Mouse (Mus musculus): ENCODE results near the gene Ywhag. TPM values are rescaled to one million over a fixed set of nuclear protein-coding genes. Genes with fewer than 3 reads are reported as not detected.
A peak's percentile ranks its signal among the peaks of the same experiment; 100 is the strongest.

Gene Ywhag
- polyA plus RNA-seq (2016; fragmentation: Nextera tagmentation; extraction: Ambion mirVana), result 197 and 203 TPM in 2 replicates

- under 1% methylated on average over 48 of the region's 48 CpGs for WGBS
- peaks cover 11% of the 10 kb centered on the region for H3K4me1 ChIP-seq
- peaks cover 29% of the 10 kb centered on the region for H3K36me3 ChIP-seq
- peak within 1 kb of the TSS; percentile 76 for H3K4me3 ChIP-seq
- no peaks in the 10 kb centered on the region for H3K27me3 ChIP-seq (ENCODE audit: low read depth, poor library complexity, severe bottlenecking)
- H3K9me3 ChIP-seq (replicated peaks), result no peaks in the 10 kb centered on the region
- DNase-seq (ENCODE audit: low spot score), result peak; percentile 98
- peak within 1 kb of the TSS; percentile 95 for H3K27ac ChIP-seq
Measured at GRCm38 (mm10) chr5:135934481-135935175, at the start of gene Ywhag. TSS of gene Ywhag (minus strand) at chr5:135934616.

- 37% methylated on average over 6 of the region's 6 CpGs for WGBS
Measured at GRCm38 (mm10) chr5:135982398-135982797, 48.0 kb upstream of the Ywhag start.

GRCm38 (mm10) chr5:135979904-135980303, 45.5 kb upstream of the Ywhag start, which contains the start of gene Zp3:
TSS of gene Zp3 (plus strand) at chr5:135980099.
- Histone ChIP-seq H3K9me3 (replicated peaks) (no peaks in the 10 kb centered on the region), H3K4me1 (no peaks in the 10 kb centered on the region), H3K27me3 (ENCODE audit: low read depth, poor library complexity, severe bottlenecking) (no peaks in the 10 kb centered on the region), H3K4me3 (no peak within 1 kb of the TSS), H3K36me3 (no peaks in the 10 kb centered on the region), H3K27ac (no peak within 1 kb of the TSS)
- no peak for DNase-seq (ENCODE audit: low spot score)
- WGBS, result 75% methylated on average over 8 of the region's 8 CpGs

More at GRCm38 (mm10) chr5:135982398-135982797, 48.0 kb upstream of the Ywhag start:
- peak; percentile 73 for DNase-seq (ENCODE audit: low spot score)
- no peaks in the 10 kb centered on the region for H3K36me3 ChIP-seq
- no peak overlapping the region for H3K27ac ChIP-seq
- no peaks in the 10 kb centered on the region for H3K4me1 ChIP-seq
- no peak overlapping the region for H3K4me3 ChIP-seq
- H3K27me3 ChIP-seq (ENCODE audit: low read depth, poor library complexity, severe bottlenecking), result no peaks in the 10 kb centered on the region
- no peaks in the 10 kb centered on the region for H3K9me3 ChIP-seq (replicated peaks)

- Histone ChIP-seq H3K9me3 (replicated peaks) (no peaks in the 10 kb centered on the region), H3K27ac (no peak overlapping the region), H3K4me1 (peaks cover 3% of the 10 kb centered on the region; the same call in 1 of the 2 replicates), H3K4me3 (no peak overlapping the region), H3K27me3 (ENCODE audit: low read depth, poor library complexity, severe bottlenecking) (no peaks in the 10 kb centered on the region), H3K36me3 (no peaks in the 10 kb centered on the region)
- 90% methylated on average over 5 of the region's 5 CpGs for WGBS
- no peak for DNase-seq (ENCODE audit: low spot score)
Measured at GRCm38 (mm10) chr5:135979381-135979780, 45.0 kb upstream of the Ywhag start.

GRCm38 (mm10) chr5:135975893-135976668, 41.7 kb upstream of the Ywhag start:
- 93% methylated on average over 8 of the region's 8 CpGs for WGBS

GRCm38 (mm10) chr5:135974365-135974764, 39.9 kb upstream of the Ywhag start, which contains the start of gene Ssc4d:
TSS of gene Ssc4d (minus strand) at chr5:135974531.
- WGBS, result 14% methylated on average over 9 of the region's 9 CpGs
- no peak for DNase-seq (ENCODE audit: low spot score)
- peak within 1 kb of the TSS; percentile 38 for H3K4me3 ChIP-seq
- H3K9me3 ChIP-seq (replicated peaks), result no peaks in the 10 kb centered on the region
- H3K36me3 ChIP-seq, result no peaks in the 10 kb centered on the region
- H3K27me3 ChIP-seq (ENCODE audit: low read depth, poor library complexity, severe bottlenecking), result no peaks in the 10 kb centered on the region
- peaks cover 6% of the 10 kb centered on the region; the same call in 1 of the 2 replicates for H3K4me1 ChIP-seq
- peak within 1 kb of the TSS; percentile 74 for H3K27ac ChIP-seq

More at GRCm38 (mm10) chr5:135975893-135976668, 41.7 kb upstream of the Ywhag start:
- H3K36me3 ChIP-seq, result no peaks in the 10 kb centered on the region
- DNase-seq (ENCODE audit: low spot score), result no peak
- no peak overlapping the region for H3K27ac ChIP-seq
- H3K4me3 ChIP-seq, result no peak overlapping the region
- peaks cover 6% of the 10 kb centered on the region; the same call in 1 of the 2 replicates for H3K4me1 ChIP-seq
- no peaks in the 10 kb centered on the region for H3K27me3 ChIP-seq (ENCODE audit: low read depth, poor library complexity, severe bottlenecking)
- H3K9me3 ChIP-seq (replicated peaks), result no peaks in the 10 kb centered on the region

GRCm38 (mm10) chr5:135971876-135972275, 37.5 kb upstream of the Ywhag start:
- Histone ChIP-seq H3K4me3 (no peak overlapping the region), H3K4me1 (peaks cover 6% of the 10 kb centered on the region; the same call in 1 of the 2 replicates)

GRCm38 (mm10) chr5:135970247-135970646, 35.8 kb upstream of the Ywhag start:
- DNase-seq (ENCODE audit: low spot score), result no peak

More at GRCm38 (mm10) chr5:135971876-135972275, 37.5 kb upstream of the Ywhag start:
- no peak overlapping the region for H3K27ac ChIP-seq
- H3K9me3 ChIP-seq (replicated peaks), result no peaks in the 10 kb centered on the region
- 92% methylated on average over 7 of the region's 7 CpGs for WGBS
- H3K27me3 ChIP-seq (ENCODE audit: low read depth, poor library complexity, severe bottlenecking), result no peaks in the 10 kb centered on the region
- no peaks in the 10 kb centered on the region for H3K36me3 ChIP-seq
- no peak for DNase-seq (ENCODE audit: low spot score)

GRCm38 (mm10) chr5:135968781-135969180, 34.4 kb upstream of the Ywhag start:
- Histone ChIP-seq H3K4me3 (no peak overlapping the region), H3K9me3 (replicated peaks) (no peaks in the 10 kb centered on the region), H3K36me3 (no peaks in the 10 kb centered on the region), H3K4me1 (peaks cover 7% of the 10 kb centered on the region), H3K27me3 (ENCODE audit: low read depth, poor library complexity, severe bottlenecking) (peaks cover 20% of the 10 kb centered on the region), H3K27ac (no peak overlapping the region)
- DNase-seq (ENCODE audit: low spot score), result peak; percentile 51
- 70% methylated on average over 1 of the region's 1 CpGs for WGBS

More at GRCm38 (mm10) chr5:135970247-135970646, 35.8 kb upstream of the Ywhag start:
- no peak overlapping the region for H3K27ac ChIP-seq
- H3K36me3 ChIP-seq, result no peaks in the 10 kb centered on the region
- no peaks in the 10 kb centered on the region for H3K9me3 ChIP-seq (replicated peaks)
- H3K4me3 ChIP-seq, result no peak overlapping the region
- H3K4me1 ChIP-seq, result peaks cover 12% of the 10 kb centered on the region
- H3K27me3 ChIP-seq (ENCODE audit: low read depth, poor library complexity, severe bottlenecking), result peaks cover 9% of the 10 kb centered on the region
- 84% methylated on average over 6 of the region's 6 CpGs for WGBS

GRCm38 (mm10) chr5:135966866-135967265, 32.5 kb upstream of the Ywhag start:
- Histone ChIP-seq H3K9me3 (replicated peaks) (no peaks in the 10 kb centered on the region), H3K4me1 (peaks cover 21% of the 10 kb centered on the region), H3K27ac (no peak overlapping the region), H3K36me3 (no peaks in the 10 kb centered on the region), H3K27me3 (ENCODE audit: low read depth, poor library complexity, severe bottlenecking) (peaks cover 20% of the 10 kb centered on the region), H3K4me3 (no peak overlapping the region)
- no peak for DNase-seq (ENCODE audit: low spot score)
- 68% methylated on average over 9 of the region's 9 CpGs for WGBS

- peaks cover 20% of the 10 kb centered on the region for H3K27me3 ChIP-seq (ENCODE audit: low read depth, poor library complexity, severe bottlenecking)
- peaks cover 31% of the 10 kb centered on the region for H3K4me1 ChIP-seq
- no peaks in the 10 kb centered on the region for H3K9me3 ChIP-seq (replicated peaks)
- H3K36me3 ChIP-seq, result no peaks in the 10 kb centered on the region
- H3K27ac ChIP-seq, result no peak overlapping the region
- peak overlapping the region; percentile 33 for H3K4me3 ChIP-seq
- peak; percentile 44 for DNase-seq (ENCODE audit: low spot score)
- WGBS, result 10% methylated on average over 24 of the region's 24 CpGs
Measured at GRCm38 (mm10) chr5:135965501-135965930, 31.1 kb upstream of the Ywhag start.

- no peak for DNase-seq (ENCODE audit: low spot score)
- H3K27me3 ChIP-seq (ENCODE audit: low read depth, poor library complexity, severe bottlenecking), result peaks cover 20% of the 10 kb centered on the region
- 5% methylated on average over 6 of the region's 6 CpGs for WGBS
- no peaks in the 10 kb centered on the region for H3K9me3 ChIP-seq (replicated peaks)
- H3K36me3 ChIP-seq, result no peaks in the 10 kb centered on the region
- H3K27ac ChIP-seq, result peak overlapping the region; percentile 98
- H3K4me3 ChIP-seq, result peak overlapping the region; percentile 78
- H3K4me1 ChIP-seq, result peaks cover 31% of the 10 kb centered on the region
Measured at GRCm38 (mm10) chr5:135963280-135963627, 28.8 kb upstream of the Ywhag start.

Measured in limb, embryonic 10.5 days (tissue).